Mouse (Mus musculus) cerebellum, adult 11-12 months (tissue): ENCODE measurements at regions not wholly inside any gene's neighbourhood (a gene's known extent, or its start where the extent isn't known, plus 50 kb on each side); places are given as distances from the start of the nearest gene placed in this dataset.

Source experiments
- DNase-seq: peaks from one replicate; pipeline ENCODE4 v3.0.0; 2022

- no peak for DNase-seq
Observed at GRCm38 (mm10) chr1:195312426-195312825, 135.9 kb upstream of the Cr2 start.

- no peak for DNase-seq
Observed at GRCm38 (mm10) chr1:195285076-195285475, 108.6 kb upstream of the Cr2 start.

GRCm38 (mm10) chr1:195241496-195241895 lies 65.0 kb upstream of the Cr2 start:
- DNase-seq, result peak; percentile 85

GRCm38 (mm10) chr1:195232658-195233057 lies 56.1 kb upstream of the Cr2 start:
- peak; percentile 10 for DNase-seq

- no peak for DNase-seq
Observed at GRCm38 (mm10) chr1:195227007-195227406, 50.5 kb upstream of the Cr2 start.
